Mouse (Mus musculus) ES-CJ7 (cell line): Measurements from ENCODE around the gene Gm21970.
A peak's percentile ranks its signal among the peaks of the same experiment; 100 is the strongest.

Experiments
- DNase-seq: peaks from one replicate; pipeline ENCODE4 v3.0.0; 2011; ENCODE audit warnings: low read depth, low spot score

The Gm21970 gene

GRCm38 (mm10) chr16:91391421-91391820 is at the start of gene Gm21970:
Gene Gm21970 (plus strand): TSS chr16:91391721.
- no peak for DNase-seq

DNA sequence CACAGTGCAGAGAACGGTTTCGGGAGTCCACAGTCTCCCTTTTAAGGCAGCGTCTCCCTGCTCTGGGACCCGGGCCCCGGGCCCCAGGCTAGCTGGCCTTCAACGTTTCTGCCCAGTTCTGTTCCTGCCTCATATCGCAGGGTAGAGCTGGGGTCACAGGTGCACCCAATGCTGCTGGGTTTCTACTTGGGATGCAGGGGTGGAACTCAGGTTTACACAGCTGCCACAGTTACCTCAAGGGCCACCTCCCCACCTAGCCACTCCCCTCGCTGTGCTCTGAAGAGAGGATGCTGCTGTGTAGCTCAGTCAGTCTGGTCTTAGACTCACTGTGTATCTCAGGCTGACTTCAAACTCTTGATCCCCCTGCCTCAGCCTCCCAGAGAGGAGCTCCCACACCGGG is 45.0 kb upstream of the Gm21970 start:
- no peak for DNase-seq

GRCm38 (mm10) chr16:91347491-91348263 is 43.8 kb upstream of the Gm21970 start:
- no peak for DNase-seq

GRCm38 (mm10) chr16:91348264-91348565 is 43.3 kb upstream of the Gm21970 start:
- DNase-seq: no peak

DNA sequence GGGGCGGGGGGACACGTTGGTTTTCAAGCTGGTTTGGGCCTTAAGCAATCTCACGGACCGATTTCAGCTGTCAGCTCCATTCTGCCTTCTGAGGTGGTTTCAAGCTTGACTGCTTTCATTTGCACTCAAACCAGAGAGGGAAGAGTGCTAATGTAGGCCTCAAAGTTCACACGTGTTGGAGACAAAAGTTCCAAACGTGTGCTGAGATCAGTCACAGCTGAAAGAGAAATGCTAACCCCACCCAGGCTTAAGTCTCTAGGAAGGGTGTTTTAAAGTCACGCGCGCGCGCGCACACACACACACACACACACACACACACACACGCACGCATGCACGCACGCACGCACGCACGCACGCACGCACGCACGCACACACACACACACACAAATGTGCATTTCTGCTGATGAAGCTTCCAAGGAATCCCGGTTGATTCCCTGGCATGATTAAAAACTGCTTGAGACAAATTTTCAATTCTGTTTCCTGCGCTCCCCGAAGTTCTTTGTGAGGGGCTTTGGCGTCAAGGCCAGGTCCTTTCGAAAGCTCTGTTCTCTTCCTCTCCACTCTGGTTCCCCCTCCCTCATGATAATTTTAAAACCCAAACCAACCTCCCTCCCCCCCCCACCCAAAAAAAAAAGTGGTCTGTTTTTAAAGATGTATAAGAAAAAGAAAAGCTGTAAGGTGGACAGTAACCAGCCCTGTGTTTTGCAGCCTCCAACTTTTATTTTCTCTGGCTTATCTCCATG is 42.8 kb upstream of the Gm21970 start:
- no peak for DNase-seq

DNA sequence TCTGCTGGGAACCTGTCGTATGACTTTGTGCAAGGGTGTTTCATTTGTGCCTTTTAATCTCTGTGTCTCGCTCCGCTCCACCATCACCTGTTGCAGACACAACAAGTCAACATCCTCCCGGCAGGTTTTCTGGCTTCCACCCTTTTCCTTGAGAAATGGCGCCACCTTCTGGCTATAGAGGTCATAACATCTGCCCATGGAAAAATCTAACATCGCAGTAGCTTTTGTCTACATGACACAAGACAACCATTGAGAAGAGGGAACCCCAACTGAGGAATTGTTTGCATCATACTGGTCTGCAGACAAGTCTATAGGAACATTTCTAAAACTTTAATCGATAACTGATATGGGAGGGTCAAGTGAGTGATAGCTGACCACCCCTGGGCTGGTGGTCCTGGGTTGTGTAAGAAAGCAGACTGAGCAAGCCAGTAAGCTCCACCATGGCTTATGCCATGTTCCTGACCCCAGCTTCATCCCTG is 39.4 kb upstream of the Gm21970 start:
- peak; percentile 32 for DNase-seq

DNA sequence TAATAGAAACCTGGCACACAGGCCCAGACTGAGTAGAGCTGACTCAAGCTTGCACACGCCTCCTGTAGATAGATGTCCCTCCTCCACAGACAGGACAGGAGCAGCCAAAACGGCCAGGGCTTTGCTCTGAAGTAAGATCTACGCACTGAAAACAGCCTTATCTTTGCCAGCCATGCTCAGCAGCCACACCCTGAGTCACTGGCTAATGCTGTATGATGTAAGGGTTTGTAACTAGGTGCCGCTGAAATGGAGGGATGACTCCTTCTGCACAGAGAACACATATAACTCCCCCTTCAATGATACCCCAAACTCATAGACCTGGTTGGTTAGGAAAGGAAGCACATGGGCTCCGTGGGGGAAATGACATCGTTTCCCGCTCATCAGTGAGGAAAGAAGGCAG is 38.8 kb upstream of the Gm21970 start:
- no peak for DNase-seq

- no peak for DNase-seq
Measured at GRCm38 (mm10) chr16:91353177-91353576, 38.3 kb upstream of the Gm21970 start.

- DNase-seq: no peak
Measured at GRCm38 (mm10) chr16:91353638-91354037, 37.9 kb upstream of the Gm21970 start.

- no peak for DNase-seq
Measured at GRCm38 (mm10) chr16:91354599-91354998, 36.9 kb upstream of the Gm21970 start.

DNA sequence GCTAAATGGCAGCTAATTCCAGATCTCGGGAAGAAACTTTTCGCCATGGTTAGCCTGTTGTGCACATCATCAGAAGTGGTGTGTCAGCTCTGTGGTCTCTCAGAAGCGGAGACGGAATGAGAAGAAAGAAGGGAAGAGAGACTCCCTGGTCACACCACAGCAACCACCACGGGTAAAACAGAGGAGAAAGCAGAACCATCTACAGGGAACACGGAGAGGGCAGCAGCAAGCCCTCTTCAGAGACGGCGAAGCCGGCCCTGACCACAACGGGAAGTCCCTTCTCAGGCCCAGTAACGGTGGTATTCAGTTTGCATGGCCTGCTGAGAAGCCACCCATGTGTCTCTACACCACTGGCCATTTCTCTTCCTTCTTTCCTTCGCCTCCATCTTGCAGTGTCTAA is 36.4 kb upstream of the Gm21970 start:
- DNase-seq: no peak

DNA sequence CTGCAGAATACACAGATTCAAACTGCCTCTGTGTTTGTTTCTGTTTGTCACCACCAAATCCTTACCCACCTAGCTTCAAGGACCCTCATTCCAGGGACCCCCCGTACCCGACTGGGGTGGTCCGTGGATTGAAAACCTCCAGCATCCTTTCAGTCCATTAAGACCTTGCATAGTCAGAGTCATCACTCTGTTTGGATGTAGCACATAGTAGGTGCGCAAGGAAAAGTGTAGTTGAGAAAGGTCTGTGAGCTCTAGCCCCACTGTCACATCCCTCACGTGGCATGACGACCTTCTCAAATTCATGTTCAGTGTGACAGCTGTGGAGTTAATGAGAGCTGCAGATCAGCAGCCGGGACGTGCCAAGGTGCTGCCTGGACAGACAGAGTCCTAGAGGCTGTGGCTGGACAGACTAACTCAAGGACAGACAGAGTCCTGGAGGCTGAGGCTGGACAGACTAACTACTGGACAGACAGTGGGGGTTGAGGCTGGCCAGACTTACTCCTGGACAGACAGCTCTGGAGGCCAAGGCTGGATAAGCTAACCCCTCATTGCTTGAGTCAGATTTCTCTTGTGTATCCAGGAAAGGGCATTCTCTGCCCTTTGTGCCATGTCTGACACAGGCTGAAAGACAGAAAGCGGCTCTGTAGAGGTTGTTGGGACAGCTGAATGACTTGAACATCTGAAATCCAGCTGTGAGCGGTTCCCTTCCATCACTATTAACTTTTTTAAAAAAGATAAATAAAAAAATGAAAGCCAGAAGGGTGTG is 34.6 kb upstream of the Gm21970 start:
- no peak for DNase-seq

DNA sequence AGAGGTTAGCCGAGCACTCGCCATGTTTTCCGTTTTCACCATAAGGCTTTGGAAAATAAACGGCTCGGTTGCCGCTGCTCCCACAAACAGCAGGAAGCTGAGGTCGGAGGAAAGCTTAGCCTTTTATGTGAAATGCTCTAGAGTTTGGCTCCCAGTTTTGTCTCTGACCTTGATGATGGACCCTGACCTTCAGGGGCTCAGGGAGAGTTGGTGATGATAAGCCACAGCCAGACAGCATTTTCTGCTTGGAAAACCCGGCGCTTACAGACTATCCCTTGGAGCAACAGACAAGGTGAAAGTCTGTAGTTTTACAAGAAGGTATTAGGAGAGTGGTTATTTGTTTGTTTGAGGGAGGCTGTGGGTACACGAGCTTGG is 34.0 kb upstream of the Gm21970 start:
- DNase-seq: no peak

- peak; percentile 74 for DNase-seq
Measured at GRCm38 (mm10) chr16:91358555-91358954, 33.0 kb upstream of the Gm21970 start.

DNA sequence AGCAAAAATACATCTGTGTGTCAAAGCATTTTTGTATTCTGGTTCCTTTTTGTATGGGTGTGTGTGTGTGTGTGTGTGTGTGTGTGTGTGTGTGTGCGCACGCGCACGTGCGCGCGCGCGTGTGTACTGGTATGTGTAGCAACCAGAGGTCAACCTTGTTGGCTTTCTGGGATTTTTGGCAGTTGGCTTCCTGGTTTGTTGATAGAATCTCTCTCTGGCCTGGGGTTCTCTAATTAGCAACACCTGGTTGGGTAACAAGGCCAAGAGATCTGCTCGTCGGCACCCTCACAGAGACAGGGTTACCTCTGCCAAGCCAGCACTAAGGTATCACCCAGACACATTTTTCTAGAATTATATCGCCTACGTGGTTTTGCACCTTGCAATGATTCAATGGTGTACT is 32.0 kb upstream of the Gm21970 start:
- DNase-seq: no peak

- no peak for DNase-seq
Measured at GRCm38 (mm10) chr16:91360162-91360561, 31.4 kb upstream of the Gm21970 start.

- no peak for DNase-seq
Measured at GRCm38 (mm10) chr16:91362006-91362405, 29.5 kb upstream of the Gm21970 start.

- DNase-seq: no peak
Measured at GRCm38 (mm10) chr16:91362616-91363272, 28.8 kb upstream of the Gm21970 start.

GRCm38 (mm10) chr16:91363483-91363882 is 28.0 kb upstream of the Gm21970 start:
- no peak for DNase-seq

DNA sequence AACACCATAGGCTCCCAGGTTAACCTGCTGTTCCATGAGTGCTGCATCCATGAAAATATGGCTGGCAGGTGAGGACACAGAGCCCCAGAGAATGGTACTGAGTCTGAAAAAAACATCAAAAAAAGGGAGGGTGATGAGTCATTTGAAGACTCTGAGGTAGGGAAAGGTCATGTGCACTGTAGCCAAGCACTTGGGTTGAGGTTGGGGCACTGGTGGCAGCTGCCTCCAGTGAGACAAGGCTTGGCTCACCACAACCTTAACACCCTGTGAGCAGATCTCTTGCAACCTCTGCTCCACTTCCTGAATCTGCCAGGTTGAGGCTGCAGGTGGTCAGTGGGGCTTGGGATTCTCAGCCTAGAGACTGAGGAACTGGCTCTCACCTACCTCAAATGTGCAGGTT is 25.0 kb upstream of the Gm21970 start:
- DNase-seq: no peak

- DNase-seq: no peak
Measured at GRCm38 (mm10) chr16:91367066-91367465, 24.5 kb upstream of the Gm21970 start.
